11 mouse cellular contexts compared by ENCODE assay signal in the genomic region with DNA sequence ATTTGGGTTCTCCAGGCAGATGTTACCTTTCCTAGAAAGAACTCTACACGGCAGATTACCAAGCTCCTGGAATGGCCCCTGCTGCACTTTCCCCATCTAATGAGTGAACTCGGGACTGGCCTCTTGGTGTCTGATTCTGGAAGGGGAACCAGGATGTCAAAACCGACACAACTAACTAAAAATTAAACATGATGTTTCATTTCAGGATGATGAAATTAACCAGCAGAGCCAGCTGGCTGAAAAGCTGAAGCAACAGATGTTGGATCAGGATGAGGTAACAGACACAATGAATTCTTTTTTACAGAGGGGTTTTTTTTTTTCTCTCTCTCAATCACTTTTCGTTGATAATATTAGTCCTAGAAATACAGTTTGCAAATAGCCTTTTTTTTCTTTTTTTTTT. TPM values are rescaled to one million over a fixed set of nuclear protein-coding genes. Genes with fewer than 3 reads are reported as not detected.
DNase-seq lines count a peak whose midpoint lies in the region; ATAC-seq and TF ChIP-seq lines count a peak whose summit lies in the region.
"Had no signal": no experiment of that assay in that cellular context is flagged by ENCODE, and none has a peak within 500 bp of the region (broad histone marks: within the 10 kb centered on the region; RNA-seq: fewer than 3 reads in every experiment).

No protein-coding gene starts in this region.

- H3K27ac ChIP-seq in heart, embryonic 12.5 days (ENCODE audit: poor library complexity, severe bottlenecking), result no peak overlapping the region
- H3K27ac ChIP-seq in midbrain, embryonic 11.5 days (ENCODE audit: low read depth, low read length), result no peak overlapping the region
- no peak overlapping the region for H3K27ac ChIP-seq in midbrain, embryonic 10.5 days (replicated peaks)
- H3K27ac ChIP-seq in heart, postnatal 0 days (ENCODE audit: low read depth), result 0 out of 2 replicates have a peak overlapping the region, but pooled peaks have one; percentile 38
- H3K27ac ChIP-seq in stomach, embryonic 15.5 days, result no peak overlapping the region
- H3K27ac ChIP-seq: embryonic facial prominence, embryonic 13.5 days; limb, embryonic 13.5 days; macrophage had no signal

- 71% methylated on average over 4 of the region's 4 CpGs for WGBS in heart, embryonic 12.5 days
- 88% methylated on average over 4 of the region's 4 CpGs for WGBS in midbrain, embryonic 11.5 days
- 86% methylated on average over 4 of the region's 4 CpGs for WGBS in midbrain, embryonic 10.5 days
- 59% methylated on average over 4 of the region's 4 CpGs for WGBS in heart, postnatal 0 days
- WGBS in stomach, embryonic 15.5 days, result 63% methylated on average over 4 of the region's 4 CpGs

- H3K4me1 ChIP-seq in heart, embryonic 12.5 days (replicated peaks), result peaks cover 18% of the 10 kb centered on the region
- no peaks in the 10 kb centered on the region for H3K4me1 ChIP-seq in midbrain, embryonic 11.5 days (ENCODE audit: control insufficient read depth, insufficient read depth, low read length)
- H3K4me1 ChIP-seq in midbrain, embryonic 10.5 days, result peaks cover 10% of the 10 kb centered on the region
- H3K4me1 ChIP-seq in heart, postnatal 0 days (ENCODE audit: control insufficient read depth, insufficient read depth), result no peaks in the 10 kb centered on the region
- 0 out of 2 replicates have a peak, but pooled peaks cover 4% of the 10 kb centered on the region for H3K4me1 ChIP-seq in stomach, embryonic 15.5 days

- no peaks in the 10 kb centered on the region for H3K27me3 ChIP-seq in heart, embryonic 12.5 days (replicated peaks)
- H3K27me3 ChIP-seq in midbrain, embryonic 11.5 days (ENCODE audit: control insufficient read depth, insufficient read depth, low read length), result no peaks in the 10 kb centered on the region
- H3K27me3 ChIP-seq in midbrain, embryonic 10.5 days (ENCODE audit: low read depth, poor library complexity, severe bottlenecking), result no peaks in the 10 kb centered on the region
- no peaks in the 10 kb centered on the region for H3K27me3 ChIP-seq in heart, postnatal 0 days (ENCODE audit: control insufficient read depth, insufficient read depth, low read length)
- no peaks in the 10 kb centered on the region for H3K27me3 ChIP-seq in stomach, embryonic 15.5 days (replicated peaks)
- H3K27me3 ChIP-seq: embryonic facial prominence, embryonic 13.5 days had no signal

- ATAC-seq in heart, embryonic 12.5 days (ENCODE audit: insufficient number of reproducible peaks, low FRiP score), result no peak
- no peak for ATAC-seq in midbrain, embryonic 11.5 days (ENCODE audit: low FRiP score)
- ATAC-seq in heart, postnatal 0 days (ENCODE audit: insufficient read depth, low read depth), result no peak
- ATAC-seq in stomach, embryonic 15.5 days (ENCODE audit: insufficient read depth, low FRiP score, low read depth), result no peak

- no peak overlapping the region for H3K9ac ChIP-seq in heart, embryonic 12.5 days
- no peak overlapping the region for H3K9ac ChIP-seq in midbrain, embryonic 11.5 days (ENCODE audit: low read length)
- H3K9ac ChIP-seq in heart, postnatal 0 days (replicated peaks; ENCODE audit: low read depth, low read length), result no peak overlapping the region
- no peak overlapping the region for H3K9ac ChIP-seq in stomach, embryonic 15.5 days
- H3K9ac ChIP-seq: embryonic facial prominence, embryonic 13.5 days; limb, embryonic 13.5 days had no signal

- no peak for TF ChIP-seq CTCF in heart, postnatal 0 days (IDR thresholded peaks at IDR 0.05; ENCODE audit: low read depth)

- H3K9me3 ChIP-seq in heart, embryonic 12.5 days (replicated peaks), result no peaks in the 10 kb centered on the region
- H3K9me3 ChIP-seq in midbrain, embryonic 11.5 days (ENCODE audit: control insufficient read depth, low read length), result no peaks in the 10 kb centered on the region
- H3K9me3 ChIP-seq in midbrain, embryonic 10.5 days (replicated peaks), result no peaks in the 10 kb centered on the region
- H3K9me3 ChIP-seq in heart, postnatal 0 days (replicated peaks; ENCODE audit: control insufficient read depth, low read length), result no peaks in the 10 kb centered on the region
- H3K9me3 ChIP-seq in stomach, embryonic 15.5 days, result no peaks in the 10 kb centered on the region
- H3K9me3 ChIP-seq: embryonic facial prominence, embryonic 13.5 days; limb, embryonic 13.5 days had no signal

- no peak overlapping the region for H3K4me2 ChIP-seq in heart, embryonic 12.5 days
- H3K4me2 ChIP-seq in midbrain, embryonic 11.5 days, result no peak overlapping the region
- H3K4me2 ChIP-seq in heart, postnatal 0 days (ENCODE audit: low read depth, low read length), result peak overlapping the region; percentile 30; the same call in 1 of the 2 replicates
- peak overlapping the region; percentile 27 for H3K4me2 ChIP-seq in stomach, embryonic 15.5 days
- H3K4me2 ChIP-seq: limb, embryonic 13.5 days had no signal

- H3K36me3 ChIP-seq in heart, embryonic 12.5 days, result no peaks in the 10 kb centered on the region
- peaks cover 7% of the 10 kb centered on the region for H3K36me3 ChIP-seq in midbrain, embryonic 11.5 days (ENCODE audit: control insufficient read depth, insufficient read depth, low read length)
- H3K36me3 ChIP-seq in midbrain, embryonic 10.5 days, result peaks cover 80% of the 10 kb centered on the region
- no peaks in the 10 kb centered on the region for H3K36me3 ChIP-seq in heart, postnatal 0 days (replicated peaks; ENCODE audit: control insufficient read depth, insufficient read depth, low read length)
- no peaks in the 10 kb centered on the region for H3K36me3 ChIP-seq in stomach, embryonic 15.5 days

- H3K4me3 ChIP-seq in heart, embryonic 12.5 days, result no peak overlapping the region
- H3K4me3 ChIP-seq in midbrain, embryonic 11.5 days (ENCODE audit: low read depth, low read length), result no peak overlapping the region
- no peak overlapping the region for H3K4me3 ChIP-seq in midbrain, embryonic 10.5 days
- H3K4me3 ChIP-seq in heart, postnatal 0 days (ENCODE audit: low read depth, low read length), result no peak overlapping the region
- no peak overlapping the region for H3K4me3 ChIP-seq in stomach, embryonic 15.5 days (replicated peaks)
- H3K4me3 ChIP-seq: embryonic facial prominence, embryonic 13.5 days; limb, embryonic 13.5 days had no signal

- DNase-seq in heart, adult 11 months, result peak; percentile 94
- peak; percentile 70 for DNase-seq in midbrain, embryonic 11.5 days (ENCODE audit: low spot score, missing footprints)
- DNase-seq in midbrain, embryonic 10.5 days (ENCODE audit: low spot score), result no peak
- no peak for DNase-seq in heart, postnatal 0 days (ENCODE audit: low spot score)
- no peak for DNase-seq in spleen, postnatal 14 days (ENCODE audit: low spot score in 2 of 2)
- no peak for DNase-seq in Muller cell, postnatal 12 days (ENCODE audit: inconsistent ontology term)

- no peak for TF ChIP-seq EP300 in heart, postnatal 0 days (IDR thresholded peaks at IDR 0.05; ENCODE audit: low read depth)

RNA-seq across cellular contexts. Expression of a gene that starts 59.8 kb away (rescaled TPM):
- 2.6 and 3.8 TPM in 2 replicates for polyA plus RNA-seq in heart, embryonic 12.5 days (2016; fragmentation: Nextera tagmentation; extraction: Ambion mirVana)
- polyA plus RNA-seq in midbrain, embryonic 11.5 days (2014; fragmentation: Nextera tagmentation; extraction: Ambion mirVana), result 0.36 and 0.87 TPM in 2 replicates
- polyA plus RNA-seq in midbrain, embryonic 10.5 days (2016; fragmentation: Nextera tagmentation; extraction: Ambion mirVana), result 0.53 and 0.93 TPM in 2 replicates
- total RNA-seq in heart, postnatal 0 days (2014; rRNA removed; ENCODE audit: low replicate concordance), result 0.11 and 0.23 TPM in 2 replicates
- 0.38 and 0.77 TPM in 2 replicates for polyA plus RNA-seq in heart, postnatal 0 days (2015; fragmentation: Nextera tagmentation; extraction: Ambion mirVana)
- 18.0 and 18.1 TPM in 2 replicates for polyA plus RNA-seq in stomach, embryonic 15.5 days (2015; fragmentation: Nextera tagmentation; extraction: Ambion mirVana)
- polyA plus RNA-seq: macrophage had no signal

Comparison
In these comparisons a context has a peak if more than half of its experiments do, and no peak if none do; other contexts are left out.
1. DNase-seq: peak in heart, adult 11 months (single experiment) and midbrain, embryonic 11.5 days (single experiment); none in midbrain, embryonic 10.5 days (single experiment), heart, postnatal 0 days (single experiment), spleen, postnatal 14 days (0 of 2) and Muller cell, postnatal 12 days (single experiment).
2. H3K4me2 ChIP-seq: peak in heart, postnatal 0 days (single experiment) and stomach, embryonic 15.5 days (single experiment); none in heart, embryonic 12.5 days (single experiment) and midbrain, embryonic 11.5 days (single experiment).